Mouse (Mus musculus): Measurements from ENCODE around the gene Olfr67. TPM values are rescaled to one million over a fixed set of nuclear protein-coding genes. Genes with fewer than 3 reads are reported as not detected.

Olfr67 gene
- polyA plus RNA-seq, 2 experiments: 0.02 TPM; not detected in 1

- Histone ChIP-seq H3K27me3 (ENCODE audit: control insufficient read depth, insufficient read depth, low read length) (no peaks in the 10 kb centered on the region), H3K4me3 (ENCODE audit: insufficient read depth in 1 of 2, low read depth in 2 of 2, low read length in 2 of 2) (peak overlapping the region; percentile 56 to 76), H3K27ac (peak overlapping the region; percentile 89), H3K36me3 (replicated peaks; ENCODE audit: control insufficient read depth, insufficient read depth, low read depth) (no peaks in the 10 kb centered on the region; the same call in 1 of the 2 replicates), H3K9ac (replicated peaks) (peak overlapping the region; percentile 95), H3K9me3 (ENCODE audit: control insufficient read depth, low read length) (no peaks in the 10 kb centered on the region), H3K4me2 (ENCODE audit: low read depth) (peak overlapping the region; percentile 48), H3K4me1 (replicated peaks; ENCODE audit: control insufficient read depth in 2 of 2, insufficient read depth in 2 of 2, low read length in 1 of 2) (peaks cover 15 to 28% of the 10 kb centered on the region in 2 experiments)
- 2% methylated on average over 1 of the region's 1 CpGs for WGBS (ENCODE audit: insufficient replicate concordance)
- peak; percentile 2; the same call in 1 of the 2 replicates for ATAC-seq (ENCODE audit: insufficient read depth)
- peak in 2 of 3 experiments; percentile 69 to 82 for DNase-seq (ENCODE audit: low read depth in 3 of 3, low spot score in 3 of 3)
- TF ChIP-seq EP300 (IDR thresholded peaks at IDR 0.05; ENCODE audit: low read depth) (peak; percentile 69), CTCF (IDR thresholded peaks at IDR 0.05; ENCODE audit: low read depth) (no peak)
Observed at GRCm38 (mm10) chr7:103812174-103812573, 20.6 kb upstream of the Olfr67 start.

GRCm38 (mm10) chr7:103811223-103811845, 19.7 kb upstream of the Olfr67 start:
- ATAC-seq (ENCODE audit: insufficient read depth): peak; percentile 49
- Histone ChIP-seq H3K4me3 (ENCODE audit: insufficient read depth in 1 of 2, low read depth in 2 of 2, low read length in 2 of 2) (peak overlapping the region; percentile 34 to 52), H3K9me3 (ENCODE audit: control insufficient read depth, low read length) (no peaks in the 10 kb centered on the region), H3K27ac (peak overlapping the region; percentile 94), H3K4me2 (ENCODE audit: low read depth) (peak overlapping the region; percentile 50), H3K36me3 (replicated peaks; ENCODE audit: control insufficient read depth, insufficient read depth, low read depth) (no peaks in the 10 kb centered on the region; the same call in 1 of the 2 replicates), H3K9ac (replicated peaks) (peak overlapping the region; percentile 66), H3K4me1 (replicated peaks; ENCODE audit: control insufficient read depth in 2 of 2, insufficient read depth in 2 of 2, low read length in 1 of 2) (peaks cover 20 to 30% of the 10 kb centered on the region in 2 experiments), H3K27me3 (ENCODE audit: control insufficient read depth, insufficient read depth, low read length) (no peaks in the 10 kb centered on the region)
- DNase-seq (ENCODE audit: low read depth in 3 of 3, low spot score in 3 of 3): peak; percentile 81 to 89 (median 88)
- TF ChIP-seq EP300 (IDR thresholded peaks at IDR 0.05; ENCODE audit: low read depth) (peak; percentile 83), CTCF (IDR thresholded peaks at IDR 0.05; ENCODE audit: low read depth) (no peak)
- WGBS (ENCODE audit: insufficient replicate concordance): 12% methylated on average over 1 of the region's 1 CpGs

- Histone ChIP-seq H3K36me3 (replicated peaks; ENCODE audit: control insufficient read depth, insufficient read depth, low read depth) (no peaks in the 10 kb centered on the region; the same call in 1 of the 2 replicates), H3K27ac (peak overlapping the region; percentile 94), H3K9me3 (ENCODE audit: control insufficient read depth, low read length) (no peaks in the 10 kb centered on the region), H3K4me2 (ENCODE audit: low read depth) (peak overlapping the region; percentile 50), H3K27me3 (ENCODE audit: control insufficient read depth, insufficient read depth, low read length) (no peaks in the 10 kb centered on the region), H3K4me3 (ENCODE audit: insufficient read depth in 1 of 2, low read depth in 2 of 2, low read length in 2 of 2) (peak overlapping the region; percentile 32 to 34; a peak in 3 of 4 replicates), H3K4me1 (replicated peaks; ENCODE audit: control insufficient read depth in 2 of 2, insufficient read depth in 2 of 2, low read length in 1 of 2) (peaks cover 20 to 30% of the 10 kb centered on the region in 2 experiments), H3K9ac (replicated peaks) (peak overlapping the region; percentile 18; the same call in 1 of the 2 replicates)
- peak; percentile 19 for ATAC-seq (ENCODE audit: insufficient read depth)
- peak in 2 of 3 experiments; percentile 68 to 72 for DNase-seq (ENCODE audit: low read depth in 3 of 3, low spot score in 3 of 3)
- no peak for TF ChIP-seq CTCF (IDR thresholded peaks at IDR 0.05; ENCODE audit: low read depth)
- no peak; the same call in none of the 2 replicates for TF ChIP-seq EP300 (IDR thresholded peaks at IDR 0.05; ENCODE audit: low read depth)
- WGBS (ENCODE audit: insufficient replicate concordance): 28% methylated on average over 3 of the region's 3 CpGs
Observed at GRCm38 (mm10) chr7:103810746-103811145, 19.1 kb upstream of the Olfr67 start.

GRCm38 (mm10) chr7:103810296-103810695, 18.7 kb upstream of the Olfr67 start:
- Histone ChIP-seq H3K4me2 (ENCODE audit: low read depth) (peak overlapping the region; percentile 50), H3K9me3 (ENCODE audit: control insufficient read depth, low read length) (no peaks in the 10 kb centered on the region), H3K9ac (replicated peaks) (peak overlapping the region; percentile 36), H3K4me1 (replicated peaks; ENCODE audit: control insufficient read depth in 2 of 2, insufficient read depth in 2 of 2, low read length in 1 of 2) (peaks cover 18 to 27% of the 10 kb centered on the region in 2 experiments), H3K27ac (peak overlapping the region; percentile 94), H3K4me3 (ENCODE audit: insufficient read depth in 1 of 2, low read depth in 2 of 2, low read length in 2 of 2) (peak overlapping the region in 1 of 2 experiments; percentile 32; a peak in 2 of 4 replicates), H3K36me3 (replicated peaks; ENCODE audit: control insufficient read depth, insufficient read depth, low read depth) (no peaks in the 10 kb centered on the region; the same call in 1 of the 2 replicates), H3K27me3 (ENCODE audit: control insufficient read depth, insufficient read depth, low read length) (no peaks in the 10 kb centered on the region)
- TF ChIP-seq CTCF (IDR thresholded peaks at IDR 0.05; ENCODE audit: low read depth): no peak
- peak; percentile 47; the same call in 1 of the 2 replicates for TF ChIP-seq EP300 (IDR thresholded peaks at IDR 0.05; ENCODE audit: low read depth)
- WGBS (ENCODE audit: insufficient replicate concordance): 29% methylated on average over 1 of the region's 1 CpGs
- DNase-seq (ENCODE audit: low read depth in 3 of 3, low spot score in 3 of 3) (peak in 1 of 3 experiments; percentile 68), ATAC-seq (ENCODE audit: insufficient read depth) (peak; percentile 4; the same call in 1 of the 2 replicates)

GRCm38 (mm10) chr7:103809801-103810155, 18.2 kb upstream of the Olfr67 start:
- Histone ChIP-seq H3K36me3 (replicated peaks; ENCODE audit: control insufficient read depth, insufficient read depth, low read depth) (no peaks in the 10 kb centered on the region; the same call in 1 of the 2 replicates), H3K27me3 (ENCODE audit: control insufficient read depth, insufficient read depth, low read length) (no peaks in the 10 kb centered on the region), H3K4me3 (ENCODE audit: insufficient read depth in 1 of 2, low read depth in 2 of 2, low read length in 2 of 2) (peak overlapping the region; percentile 17 to 32; a peak in 2 of 4 replicates), H3K4me1 (replicated peaks; ENCODE audit: control insufficient read depth in 2 of 2, insufficient read depth in 2 of 2, low read length in 1 of 2) (peaks cover 18 to 24% of the 10 kb centered on the region in 2 experiments), H3K9me3 (ENCODE audit: control insufficient read depth, low read length) (no peaks in the 10 kb centered on the region), H3K4me2 (ENCODE audit: low read depth) (peak overlapping the region; percentile 50), H3K9ac (replicated peaks) (peak overlapping the region; percentile 36), H3K27ac (peak overlapping the region; percentile 94)
- TF ChIP-seq EP300 (IDR thresholded peaks at IDR 0.05; ENCODE audit: low read depth) (no peak), CTCF (IDR thresholded peaks at IDR 0.05; ENCODE audit: low read depth) (no peak)
- ATAC-seq (ENCODE audit: insufficient read depth): no peak
- WGBS (ENCODE audit: insufficient replicate concordance): 6% methylated on average over 1 of the region's 1 CpGs
- DNase-seq (ENCODE audit: low read depth in 3 of 3, low spot score in 3 of 3): no peak

Measured in liver, embryonic 14.5 days (tissue).